Mouse (Mus musculus): ENCODE measurements around the gene Retnlg. TPM values are rescaled to one million over a fixed set of nuclear protein-coding genes. Genes with fewer than 3 reads are reported as not detected.

Retnlg gene
- 1.5 and 3.7 TPM in 2 replicates for polyA plus RNA-seq (2015; fragmentation: Nextera tagmentation; extraction: Ambion mirVana)

GRCm38 (mm10) chr16:48872321-48872720, at the start of gene Retnlg:
Gene Retnlg, plus strand, starts transcription at chr16:48872621.

GRCm38 (mm10) chr16:48842266-48842665, 30.2 kb upstream of the Retnlg start, which contains the start of gene Retnla:
Gene Retnla, plus strand, starts transcription at chr16:48842551.

Other genes starting within 250 kb of the Retnlg start
- gene Trat1, start 100.6 kb upstream of the Retnlg start, polyA plus RNA-seq (2015; fragmentation: Nextera tagmentation; extraction: Ambion mirVana): 0.15 TPM in 1 of 2 replicates, not detected in the other
- gene Retnlb, start 55.8 kb upstream of the Retnlg start, polyA plus RNA-seq (2015; fragmentation: Nextera tagmentation; extraction: Ambion mirVana): not detected in 2 replicates
- not detected in 2 replicates for gene Retnla, start 30.1 kb upstream of the Retnlg start, polyA plus RNA-seq (2015; fragmentation: Nextera tagmentation; extraction: Ambion mirVana)
- gene Dzip3, start 121.5 kb downstream of the Retnlg start, polyA plus RNA-seq (2015; fragmentation: Nextera tagmentation; extraction: Ambion mirVana): 6.3 and 6.8 TPM in 2 replicates
- 4.7 and 5.4 TPM in 2 replicates for gene Cip2a, start 121.6 kb downstream of the Retnlg start, polyA plus RNA-seq (2015; fragmentation: Nextera tagmentation; extraction: Ambion mirVana)
- 0.04 TPM in 1 of 2 replicates, not detected in the other for gene Myh15, start 184.9 kb downstream of the Retnlg start, polyA plus RNA-seq (2015; fragmentation: Nextera tagmentation; extraction: Ambion mirVana)

Data from skeletal muscle tissue, postnatal 0 days (tissue).